Mouse (Mus musculus): ENCODE measurements around the gene Sh3yl1.

DNA sequence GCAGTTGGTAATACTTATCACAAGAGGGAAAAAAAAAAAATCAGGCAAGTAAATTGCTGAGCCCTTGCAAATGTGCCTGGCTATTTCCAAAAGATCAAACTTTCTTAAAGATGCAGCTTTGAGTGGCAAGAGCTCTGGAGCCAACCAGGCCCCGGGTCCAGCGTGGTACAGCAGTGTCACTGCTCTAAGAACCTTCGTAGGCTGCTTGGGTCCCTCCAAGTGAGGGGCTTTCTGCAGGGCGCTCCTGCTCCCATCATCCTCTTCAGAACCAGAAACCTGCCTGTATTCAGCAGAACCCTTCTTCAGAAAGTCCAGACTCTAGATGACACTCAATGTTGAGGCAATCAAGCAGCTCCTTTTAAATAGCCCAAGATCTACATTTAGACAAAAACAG lies 27.9 kb upstream of the Sh3yl1 start:
- no peak for TF ChIP-seq POLR2A (IDR thresholded peaks at IDR 0.05; ENCODE audit: insufficient read depth, low read length)
- no peak for TF ChIP-seq CTCF (IDR thresholded peaks at IDR 0.05; ENCODE audit: low read depth, low read length)

All from ES-Bruce4 (cell line).